Mouse (Mus musculus) brain, adult 2 months (tissue): ENCODE data around the gene Slc17a9.
A peak's percentile ranks its signal among the peaks of the same experiment; 100 is the strongest.

Experiments
- DNase-seq: peaks from one replicate; pipeline ENCODE4 v3.0.0; 2011; ENCODE audit warnings: low read depth, low spot score

The Slc17a9 gene

GRCm38 (mm10) chr2:180724585-180725413 is at the start of gene Slc17a9:
Slc17a9 (plus strand) TSS chr2:180725263.
- no peak for DNase-seq

GRCm38 (mm10) chr2:180676706-180677105 is 48.4 kb upstream of the Slc17a9 start:
- no peak for DNase-seq

GRCm38 (mm10) chr2:180678609-180679140 is 46.4 kb upstream of the Slc17a9 start:
- DNase-seq, result peak; percentile 62

- DNase-seq, result no peak
Measured at GRCm38 (mm10) chr2:180681225-180681624, 43.8 kb upstream of the Slc17a9 start.

GRCm38 (mm10) chr2:180683524-180683923 is 41.5 kb upstream of the Slc17a9 start:
- DNase-seq, result no peak

- no peak for DNase-seq
Measured at GRCm38 (mm10) chr2:180684031-180684430, 41.0 kb upstream of the Slc17a9 start.

- no peak for DNase-seq
Measured at GRCm38 (mm10) chr2:180689841-180690240, 35.2 kb upstream of the Slc17a9 start.

- DNase-seq, result peak; percentile 29
Measured at GRCm38 (mm10) chr2:180692630-180693029, 32.4 kb upstream of the Slc17a9 start.

GRCm38 (mm10) chr2:180695176-180695575 is 29.9 kb upstream of the Slc17a9 start:
- peak; percentile 12 for DNase-seq

GRCm38 (mm10) chr2:180700457-180700856 is 24.6 kb upstream of the Slc17a9 start:
- no peak for DNase-seq

- DNase-seq, result no peak
Measured at GRCm38 (mm10) chr2:180701053-180701766, 23.9 kb upstream of the Slc17a9 start.

- peak; percentile 97 for DNase-seq
Measured at GRCm38 (mm10) chr2:180701767-180702621, 23.1 kb upstream of the Slc17a9 start.

- no peak for DNase-seq
Measured at GRCm38 (mm10) chr2:180702701-180703149, 22.3 kb upstream of the Slc17a9 start.

GRCm38 (mm10) chr2:180703175-180703574 is 21.9 kb upstream of the Slc17a9 start:
- DNase-seq, result no peak

- DNase-seq, result no peak
Measured at GRCm38 (mm10) chr2:180703645-180704359, 21.3 kb upstream of the Slc17a9 start.

- DNase-seq, result no peak
Measured at GRCm38 (mm10) chr2:180704591-180704990, 20.5 kb upstream of the Slc17a9 start.

GRCm38 (mm10) chr2:180705066-180705465 is 20.0 kb upstream of the Slc17a9 start:
- DNase-seq, result no peak

- no peak for DNase-seq
Measured at GRCm38 (mm10) chr2:180705975-180706374, 19.1 kb upstream of the Slc17a9 start.

GRCm38 (mm10) chr2:180709023-180709922 is 15.8 kb upstream of the Slc17a9 start:
- DNase-seq, result no peak

GRCm38 (mm10) chr2:180709923-180710272 is 15.2 kb upstream of the Slc17a9 start, which contains the start of the genes Dido1 and Gid8:
Dido1 (minus strand) TSS chr2:180709999.
Gid8 (plus strand) TSS chr2:180710117.
- peak; percentile 99 for DNase-seq
